Mouse (Mus musculus) lung, embryonic 14.5 days (tissue): ENCODE measurements around the gene Coa5. TPM values are rescaled to one million over a fixed set of nuclear protein-coding genes. Genes with fewer than 3 reads are reported as not detected.

Source experiments
- ATAC-seq: fragments of 200-750 bp; cut with Nextera tagmentation; 2 replicates; pipeline ENCODE4 v1.8.0; 2017; ENCODE audit warnings: mild to moderate bottlenecking, moderate TSS enrichment, moderate library complexity; ENCODE audit not compliant: insufficient read depth
- DNase-seq: peaks from one replicate; pipeline ENCODE4 v3.0.0-alpha.2; 2015
- H3K27ac ChIP-seq: fragments of 300-500 bp; sonication (generic); 2 replicates; pipeline ENCODE4 v1.5.1; 2014; ENCODE audit warnings: low read depth, mild to moderate bottlenecking, moderate library complexity
- H3K27me3 ChIP-seq: fragments of 300-500 bp; sonication (generic); 2 replicates; pipeline ENCODE4 v1.6.1; 2014; ENCODE audit warnings: low read length, control low read depth; ENCODE audit not compliant: insufficient read depth
- H3K36me3 ChIP-seq: fragments of 300-500 bp; sonication (generic); 2 replicates; pipeline ENCODE4 v1.6.1; 2014; ENCODE audit warnings: control low read depth; ENCODE audit not compliant: insufficient read depth
- H3K4me1 ChIP-seq: fragments of 300-500 bp; sonication (generic); 2 replicates; pipeline ENCODE4 v1.6.1; 2014; ENCODE audit warnings: antibody characterized with exemption, control low read depth; ENCODE audit not compliant: insufficient read depth
- H3K4me2 ChIP-seq: fragments of 300-500 bp; sonication (generic); 2 replicates; pipeline ENCODE4 v1.6.1; 2014; ENCODE audit warnings: mild to moderate bottlenecking
- H3K4me3 ChIP-seq: fragments of 300-500 bp; sonication (generic); 2 replicates; pipeline ENCODE4 v1.5.1; 2014; ENCODE audit warnings: low read depth, low read length
- H3K9ac ChIP-seq: fragments of 300-500 bp; sonication (generic); 2 replicates; pipeline ENCODE4 v1.6.1; 2014
- H3K9me3 ChIP-seq: fragments of 300-500 bp; sonication (generic); 2 replicates; pipeline ENCODE4 v1.6.1; 2016; ENCODE audit warnings: low read depth, low read length, control low read depth
- CTCF ChIP-seq: IDR thresholded peaks from 2 replicates; pipeline ENCODE4 v1.5.1; 2016; ENCODE audit warnings: antibody characterized with exemption, low read depth
- WGBS: fragments of 180-500 bp; shearing (Covaris S2); extraction: QIAGEN DNeasy Blood & Tissue Kit; methylation state at CpG from one replicate; pipeline ENCODE4 v1.1.7; 2014; 5-methylcytosine and 5-hydroxymethylcytosine counted together
- polyA plus RNA-seq: library from polyadenylated mRNA; unstranded; fragments of >200 nt; fragmentation: Nextera tagmentation; extraction: Ambion mirVana; gene quantifications from 2 replicates; pipeline ENCODE4 v1.2.1, GENCODE M21; 2014

Gene Coa5
- polyA plus RNA-seq, 1 experiment from 2014 or later, result 51.6 TPM

DNA sequence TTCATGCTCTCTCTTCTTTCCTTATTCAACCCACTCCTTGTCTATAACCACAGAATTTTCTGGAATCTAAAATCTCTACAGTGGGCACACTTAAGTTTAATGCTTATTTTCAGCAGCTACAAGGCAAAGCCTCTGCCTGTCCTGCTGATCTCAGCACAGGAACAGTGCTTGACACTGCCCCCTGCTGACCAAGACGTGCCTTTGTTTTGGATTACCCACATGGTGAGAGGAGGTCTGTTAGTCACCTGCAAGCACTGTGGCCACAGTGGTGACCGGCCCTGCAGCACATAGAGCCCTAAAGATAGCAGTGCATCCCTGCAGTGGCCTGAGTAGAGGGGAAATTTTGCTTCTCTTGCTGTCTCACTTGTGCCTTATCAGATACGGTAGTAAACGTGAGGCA lies 28.2 kb downstream of the Coa5 start:
- Histone ChIP-seq H3K36me3 (no peaks in the 10 kb centered on the region), H3K27ac (no peak overlapping the region), H3K4me3 (no peak overlapping the region), H3K9ac (no peak overlapping the region), H3K4me2 (no peak overlapping the region), H3K4me1 (peaks cover 5% of the 10 kb centered on the region), H3K9me3 (no peaks in the 10 kb centered on the region), H3K27me3 (no peaks in the 10 kb centered on the region)
- peak; percentile 82 for TF ChIP-seq CTCF
- ATAC-seq, result no peak
- DNase-seq, result peak; percentile 77
- 50% methylated on average over 4 of the region's 4 CpGs for WGBS

DNA sequence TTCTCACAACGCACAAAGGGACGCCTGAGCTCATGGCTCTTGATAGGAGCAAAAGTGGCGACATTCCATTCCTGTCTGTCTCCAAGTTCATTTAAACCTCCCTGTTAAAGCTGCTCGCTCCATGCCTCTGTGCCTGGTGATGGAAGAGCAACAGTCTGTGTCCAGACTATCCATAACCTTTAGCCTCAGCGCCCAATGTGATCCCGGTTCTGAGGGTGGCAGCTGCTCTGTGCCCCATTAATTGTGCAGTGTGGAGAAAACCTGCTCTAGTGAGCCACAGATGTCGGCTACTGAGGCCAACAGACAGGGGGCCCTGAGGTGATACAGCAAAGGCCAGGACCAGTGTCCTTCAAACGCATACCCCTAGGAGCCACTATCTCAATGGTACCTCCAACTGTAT lies 30.2 kb downstream of the Coa5 start:
- 49% methylated on average over 8 of the region's 8 CpGs for WGBS
- Histone ChIP-seq H3K9ac (no peak overlapping the region), H3K4me2 (no peak overlapping the region)

DNA sequence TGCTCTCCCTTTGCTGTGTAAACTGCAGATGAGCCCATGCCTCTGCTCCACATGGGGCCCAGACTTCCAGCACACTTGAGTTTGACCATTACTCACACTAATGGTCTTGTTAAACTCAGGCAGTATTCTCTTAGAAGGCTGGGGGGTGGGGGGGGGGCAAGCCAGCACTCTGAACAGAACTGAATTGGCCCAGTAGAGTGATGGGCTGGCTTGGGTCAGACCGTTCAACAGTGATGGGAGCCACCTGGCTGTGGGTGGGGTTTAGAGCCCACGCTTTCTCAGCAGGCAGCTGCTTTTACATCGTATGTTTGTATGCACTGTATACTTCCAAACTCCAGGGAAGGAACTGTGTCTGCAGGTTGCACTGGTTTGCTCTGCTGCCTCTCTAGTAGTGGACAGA lies 30.9 kb downstream of the Coa5 start:
- Histone ChIP-seq H3K27ac (no peak overlapping the region), H3K4me1 (peaks cover 5% of the 10 kb centered on the region), H3K36me3 (no peaks in the 10 kb centered on the region), H3K9ac (no peak overlapping the region), H3K27me3 (no peaks in the 10 kb centered on the region), H3K4me3 (no peak overlapping the region), H3K4me2 (no peak overlapping the region), H3K9me3 (no peaks in the 10 kb centered on the region)
- 13% methylated on average over 3 of the region's 3 CpGs for WGBS
- DNase-seq (peak; percentile 45), ATAC-seq (peak; percentile 82; the same call in 1 of the 2 replicates)
- no peak for TF ChIP-seq CTCF

More for the DNA sequence above, 30.2 kb downstream of the Coa5 start:
- Histone ChIP-seq H3K4me3 (no peak overlapping the region), H3K36me3 (no peaks in the 10 kb centered on the region), H3K4me1 (peaks cover 5% of the 10 kb centered on the region), H3K27me3 (no peaks in the 10 kb centered on the region), H3K27ac (no peak overlapping the region), H3K9me3 (no peaks in the 10 kb centered on the region)
- ATAC-seq (no peak), DNase-seq (no peak)
- TF ChIP-seq CTCF, result no peak

DNA sequence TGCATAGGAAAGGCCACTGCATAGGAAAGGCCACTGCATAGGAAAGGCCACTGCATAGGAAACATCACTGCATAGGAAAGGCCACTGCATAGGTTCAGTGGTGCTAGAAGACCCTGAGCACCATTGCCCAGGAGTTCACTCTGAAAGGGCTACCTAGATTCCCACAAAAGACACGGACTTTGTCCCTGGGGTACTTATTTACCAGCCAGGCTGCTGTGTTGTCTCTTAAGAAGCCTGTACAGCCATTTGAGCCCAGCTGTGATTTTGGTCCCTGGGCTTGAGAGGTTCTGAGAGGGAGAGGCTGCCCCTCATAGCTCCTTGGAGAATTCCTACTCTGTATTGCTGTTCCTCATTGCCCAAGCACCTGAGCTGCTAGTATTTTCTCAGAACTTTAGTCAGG lies 33.4 kb downstream of the Coa5 start:
- no peak for TF ChIP-seq CTCF
- Histone ChIP-seq H3K36me3 (no peaks in the 10 kb centered on the region), H3K9me3 (no peaks in the 10 kb centered on the region), H3K4me2 (no peak overlapping the region), H3K4me1 (peaks cover 5% of the 10 kb centered on the region), H3K9ac (no peak overlapping the region), H3K27me3 (no peaks in the 10 kb centered on the region), H3K4me3 (no peak overlapping the region), H3K27ac (no peak overlapping the region)
- ATAC-seq, result no peak
- WGBS, result 90% methylated on average over 1 of the region's 1 CpGs
- DNase-seq, result no peak

DNA sequence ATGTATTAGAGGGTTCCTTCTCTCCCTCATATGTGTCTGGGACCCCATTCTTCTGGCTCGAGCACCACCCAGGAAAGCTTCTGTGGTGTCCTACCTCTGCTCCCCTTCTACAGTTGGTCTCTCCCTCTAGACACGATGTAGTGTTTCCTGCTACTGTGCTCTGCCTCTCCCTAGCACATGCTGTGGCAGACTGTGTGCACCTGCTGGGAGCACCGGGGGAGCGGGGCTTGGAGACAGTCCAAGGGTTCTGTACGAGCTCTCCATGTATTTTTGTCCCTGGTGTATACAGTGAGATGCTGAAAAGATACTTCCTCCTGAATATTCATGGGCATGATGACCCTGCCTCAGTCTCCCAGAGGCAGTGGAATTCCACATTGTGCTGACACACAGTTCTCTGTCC lies 36.7 kb downstream of the Coa5 start:
- no peaks in the 10 kb centered on the region for H3K4me1 ChIP-seq
- H3K9me3 ChIP-seq, result no peaks in the 10 kb centered on the region
- no peak overlapping the region for H3K4me2 ChIP-seq
- 82% methylated on average over 5 of the region's 5 CpGs for WGBS
- DNase-seq (no peak), ATAC-seq (no peak)
- no peak for TF ChIP-seq CTCF
- no peaks in the 10 kb centered on the region for H3K27me3 ChIP-seq
- H3K9ac ChIP-seq, result no peak overlapping the region
- no peak overlapping the region for H3K4me3 ChIP-seq
- no peak overlapping the region for H3K27ac ChIP-seq
- no peaks in the 10 kb centered on the region for H3K36me3 ChIP-seq

DNA sequence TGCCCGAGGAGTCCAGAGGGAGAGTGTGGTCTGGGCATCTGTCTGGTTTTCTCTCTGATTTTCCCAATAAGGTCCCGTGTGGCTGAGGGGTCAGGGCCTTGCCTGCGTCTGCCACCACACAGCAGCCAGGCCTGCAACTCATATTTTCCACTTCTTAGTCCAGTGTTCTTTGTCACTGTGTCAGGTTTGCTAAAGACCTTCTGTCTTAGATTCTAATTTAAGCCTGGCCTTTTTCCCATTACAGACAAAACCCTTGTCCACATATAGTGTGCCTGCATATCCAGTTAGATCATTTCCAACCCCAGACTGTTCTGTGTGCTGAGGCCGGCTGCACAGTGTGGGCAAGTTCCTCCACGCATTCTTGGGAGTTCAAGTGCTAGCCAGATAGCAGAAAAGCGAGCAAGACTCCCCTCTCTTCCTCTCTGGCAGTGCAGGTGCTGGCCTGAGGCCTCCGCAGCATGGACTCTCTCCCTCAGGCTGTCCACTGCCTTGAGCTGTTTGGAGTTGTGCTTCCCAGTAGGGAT lies 43.4 kb downstream of the Coa5 start:
- H3K9ac ChIP-seq, result no peak overlapping the region
- ATAC-seq, result no peak
- H3K4me1 ChIP-seq, result no peaks in the 10 kb centered on the region
- H3K9me3 ChIP-seq, result no peaks in the 10 kb centered on the region
- 63% methylated on average over 7 of the region's 7 CpGs for whole genome bisulfite sequencing
- no peak overlapping the region for H3K27ac ChIP-seq
- H3K36me3 ChIP-seq, result 0 out of 2 replicates have a peak, but pooled peaks cover 7% of the 10 kb centered on the region
- H3K4me3 ChIP-seq, result no peak overlapping the region
- H3K4me2 ChIP-seq, result no peak overlapping the region
- H3K27me3 ChIP-seq, result no peaks in the 10 kb centered on the region
- no peak for TF ChIP-seq CTCF
- DNase-seq, result no peak

DNA sequence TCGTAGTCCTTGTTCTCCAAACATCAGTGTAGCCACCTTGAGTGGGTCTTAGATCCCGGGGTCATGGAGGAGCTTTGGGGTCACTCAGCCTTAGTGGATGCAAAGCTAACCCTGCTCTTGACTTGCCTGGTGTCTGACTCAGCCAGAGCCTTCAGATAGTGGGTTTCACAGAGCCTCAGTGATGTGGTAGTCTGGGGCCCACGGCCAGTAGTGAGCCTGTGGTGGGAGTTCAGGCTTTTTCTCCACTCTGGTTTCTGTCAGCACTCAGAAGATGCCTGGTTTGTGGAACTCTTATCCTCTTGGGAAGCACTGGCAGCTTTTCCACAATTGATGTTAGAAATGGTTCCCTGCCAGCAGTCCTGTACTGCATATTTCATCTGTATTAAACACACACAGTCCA lies 45.6 kb downstream of the Coa5 start:
- Histone ChIP-seq H3K9ac (no peak overlapping the region), H3K4me1 (no peaks in the 10 kb centered on the region), H3K4me2 (no peak overlapping the region), H3K27me3 (no peaks in the 10 kb centered on the region), H3K4me3 (no peak overlapping the region), H3K9me3 (no peaks in the 10 kb centered on the region), H3K36me3 (0 out of 2 replicates have a peak, but pooled peaks cover 10% of the 10 kb centered on the region), H3K27ac (no peak overlapping the region)
- TF ChIP-seq CTCF, result no peak
- DNase-seq (no peak), ATAC-seq (no peak)
- 77% methylated on average over 3 of the region's 3 CpGs for WGBS

DNA sequence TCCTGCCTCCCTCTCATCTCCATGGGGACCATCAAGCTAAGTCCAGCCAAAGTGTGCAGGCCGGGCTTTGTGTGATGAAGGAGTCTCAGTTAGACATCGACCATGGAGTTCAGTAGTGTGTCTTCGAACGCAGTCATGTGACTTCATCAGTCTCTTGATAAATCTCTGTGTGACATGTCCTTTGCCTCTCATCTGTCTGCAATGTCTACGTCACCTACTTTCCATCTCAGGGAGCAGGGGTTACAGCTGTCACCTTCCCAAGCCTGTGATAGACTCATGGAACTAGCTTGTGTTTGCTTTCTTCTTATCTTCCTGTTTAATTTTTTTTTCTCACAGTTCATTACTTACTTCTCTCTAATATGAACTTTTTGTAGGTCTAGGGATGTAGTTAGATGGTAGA lies 49.0 kb downstream of the Coa5 start:
- peak; percentile 78; the same call in 1 of the 2 replicates for ATAC-seq
- WGBS, result 42% methylated on average over 5 of the region's 5 CpGs

More for the DNA sequence above, 49.0 kb downstream of the Coa5 start:
- H3K27ac ChIP-seq, result no peak overlapping the region
- H3K4me3 ChIP-seq, result no peak overlapping the region
- peak; percentile 38 for DNase-seq
- no peak overlapping the region for H3K9ac ChIP-seq
- no peak for TF ChIP-seq CTCF
- no peak overlapping the region for H3K4me2 ChIP-seq
- no peaks in the 10 kb centered on the region for H3K4me1 ChIP-seq
- 0 out of 2 replicates have a peak, but pooled peaks cover 10% of the 10 kb centered on the region for H3K36me3 ChIP-seq
- no peaks in the 10 kb centered on the region for H3K9me3 ChIP-seq
- H3K27me3 ChIP-seq, result no peaks in the 10 kb centered on the region
